Mouse (Mus musculus) liver, embryonic 14.5 days (tissue): ENCODE measurements at regions not wholly inside any gene's neighbourhood (a gene's known extent, or its start where the extent isn't known, plus 50 kb on each side); places are given as distances from the start of the nearest gene placed in this dataset.

Experiments
- CTCF ChIP-seq: IDR thresholded peaks from 2 replicates; pipeline ENCODE4 v1.5.1; 2016; ENCODE audit warnings: antibody characterized with exemption, low read depth, control low read depth
- EP300 ChIP-seq: IDR thresholded peaks from 2 replicates; pipeline ENCODE4 v1.6.1; 2016; ENCODE audit warnings: antibody characterized with exemption, low read depth

GRCm38 (mm10) chr6:73372901-73373300 lies 96.6 kb downstream of the 4931417E11Rik start:
- TF ChIP-seq CTCF = no peak
- no peak for TF ChIP-seq EP300
